Mouse (Mus musculus) thymus, adult 2 months (tissue): ENCODE data around the gene Igsf21. TPM values are rescaled to one million over a fixed set of nuclear protein-coding genes. Genes with fewer than 3 reads are reported as not detected.

ENCODE experiments used
- DNase-seq: peaks from one replicate; pipeline ENCODE4 v3.0.0; 2021
- H3K27ac ChIP-seq: fragments of 200-500 bp; 2 replicates; pipeline ENCODE4 v1.5.1; 2012; ENCODE audit warnings: low read length, control low read depth; ENCODE audit not compliant: control insufficient read depth, insufficient read depth
- H3K27me3 ChIP-seq: fragments of 200-500 bp; 2 replicates; pipeline ENCODE4 v1.6.1; 2012; ENCODE audit warnings: mild to moderate bottlenecking, low read length, moderate library complexity, mixed read lengths; ENCODE audit not compliant: control insufficient read depth, insufficient read depth
- H3K36me3 ChIP-seq: fragments of 200-500 bp; 2 replicates; pipeline ENCODE4 v1.6.1; 2012; ENCODE audit warnings: mild to moderate bottlenecking, low read length, moderate library complexity; ENCODE audit not compliant: control insufficient read depth, insufficient read depth
- H3K4me1 ChIP-seq: fragments of 200-500 bp; replicated peaks from 2 replicates; pipeline ENCODE4 v1.6.1; 2012; ENCODE audit warnings: low read length; ENCODE audit not compliant: control insufficient read depth, insufficient read depth
- H3K4me3 ChIP-seq: fragments of 200-500 bp; 2 replicates; pipeline ENCODE4 v1.5.1; 2012; ENCODE audit warnings: mild to moderate bottlenecking, low read length, control low read depth, moderate library complexity; ENCODE audit not compliant: control insufficient read depth, insufficient read depth
- CTCF ChIP-seq: fragments of 200-500 bp; IDR thresholded peaks from 2 replicates; pipeline ENCODE4 v1.5.1; 2012; ENCODE audit warnings: mild to moderate bottlenecking, control low read depth, low read length, moderate library complexity, borderline replicate concordance; ENCODE audit not compliant: control insufficient read depth, poor library complexity, insufficient read depth; ENCODE audit errors: extremely low read depth
- POLR2A ChIP-seq: fragments of 200-500 bp; IDR thresholded peaks from 2 replicates; pipeline ENCODE4 v1.6.1; 2012; ENCODE audit warnings: mild to moderate bottlenecking, low read length, control low read depth, moderate library complexity; ENCODE audit not compliant: control insufficient read depth, poor library complexity, insufficient read depth; ENCODE audit errors: extremely low read depth
- WGBS: fragments of 180-500 bp; shearing (Covaris S2); methylation state at CpG from one replicate; pipeline ENCODE4 v1.1.7; 2018; 5-methylcytosine and 5-hydroxymethylcytosine counted together
- polyA plus RNA-seq: library from polyadenylated mRNA; depleted of rRNA; stranded (reverse); fragments of >200 nt; gene quantifications from 2 replicates; pipeline ENCODE4 v1.2.3, GENCODE M21; 2012

Gene Igsf21
- polyA plus RNA-seq, 1 experiment: 1.0 TPM

GRCm38 (mm10) chr4:140203696-140204272 is 42.8 kb downstream of the Igsf21 start:
- TF ChIP-seq POLR2A: no peak
- no peak for TF ChIP-seq CTCF
- no peak overlapping the region for H3K27ac ChIP-seq
- no peak for DNase-seq
- WGBS: 93% methylated on average over 12 of the region's 12 CpGs
- H3K4me3 ChIP-seq: no peak overlapping the region
- H3K27me3 ChIP-seq: no peaks in the 10 kb centered on the region
- no peaks in the 10 kb centered on the region for H3K36me3 ChIP-seq
- peaks cover 6% of the 10 kb centered on the region; the same call in 1 of the 2 replicates for H3K4me1 ChIP-seq

- DNase-seq: no peak
Measured at GRCm38 (mm10) chr4:140202196-140202595, 44.4 kb downstream of the Igsf21 start.

GRCm38 (mm10) chr4:140200296-140200695 is 46.3 kb downstream of the Igsf21 start:
- Histone ChIP-seq H3K27ac (no peak overlapping the region), H3K4me1 (peaks cover 6% of the 10 kb centered on the region; the same call in 1 of the 2 replicates), H3K27me3 (no peaks in the 10 kb centered on the region), H3K36me3 (no peaks in the 10 kb centered on the region), H3K4me3 (no peak overlapping the region)
- 36% methylated on average over 14 of the region's 14 CpGs for WGBS
- DNase-seq: peak; percentile 49
- TF ChIP-seq CTCF (no peak), POLR2A (no peak)

More at GRCm38 (mm10) chr4:140202196-140202595, 44.4 kb downstream of the Igsf21 start:
- TF ChIP-seq CTCF: no peak
- TF ChIP-seq POLR2A: no peak
- Histone ChIP-seq H3K4me3 (no peak overlapping the region), H3K4me1 (peaks cover 6% of the 10 kb centered on the region; the same call in 1 of the 2 replicates), H3K36me3 (no peaks in the 10 kb centered on the region), H3K27me3 (no peaks in the 10 kb centered on the region), H3K27ac (no peak overlapping the region)
- 57% methylated on average over 6 of the region's 6 CpGs for WGBS

DNA sequence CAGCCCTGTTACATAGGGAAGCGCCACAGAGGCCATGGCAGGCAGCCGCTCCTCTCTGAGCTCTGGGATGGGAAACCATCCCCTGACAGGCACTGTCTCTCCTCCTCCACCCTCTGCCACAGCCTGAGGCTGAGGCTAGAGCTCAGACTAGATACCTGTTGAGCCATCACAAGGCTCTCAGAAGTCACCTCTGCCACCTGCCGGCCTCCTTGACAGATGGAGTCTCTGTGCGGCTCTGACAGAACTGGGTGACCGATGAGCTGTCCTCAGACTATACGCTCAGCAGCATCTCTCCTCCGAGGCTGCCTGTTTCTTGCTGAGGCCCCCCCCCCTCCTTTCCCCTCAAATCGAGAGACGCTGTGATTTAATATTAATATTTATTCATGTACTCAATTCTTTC is 49.9 kb downstream of the Igsf21 start:
- TF ChIP-seq POLR2A (no peak), CTCF (no peak)
- no peak for DNase-seq
- H3K27ac ChIP-seq: no peak overlapping the region

GRCm38 (mm10) chr4:140192276-140193002 is 54.1 kb downstream of the Igsf21 start:
- no peak overlapping the region for H3K4me3 ChIP-seq
- WGBS: 90% methylated on average over 18 of the region's 18 CpGs
- TF ChIP-seq CTCF (no peak), POLR2A (no peak)

More for the DNA sequence above, 49.9 kb downstream of the Igsf21 start:
- Histone ChIP-seq H3K4me3 (no peak overlapping the region), H3K27me3 (no peaks in the 10 kb centered on the region), H3K36me3 (no peaks in the 10 kb centered on the region), H3K4me1 (peaks cover 6% of the 10 kb centered on the region; the same call in 1 of the 2 replicates)
- 80% methylated on average over 9 of the region's 9 CpGs for WGBS

DNA sequence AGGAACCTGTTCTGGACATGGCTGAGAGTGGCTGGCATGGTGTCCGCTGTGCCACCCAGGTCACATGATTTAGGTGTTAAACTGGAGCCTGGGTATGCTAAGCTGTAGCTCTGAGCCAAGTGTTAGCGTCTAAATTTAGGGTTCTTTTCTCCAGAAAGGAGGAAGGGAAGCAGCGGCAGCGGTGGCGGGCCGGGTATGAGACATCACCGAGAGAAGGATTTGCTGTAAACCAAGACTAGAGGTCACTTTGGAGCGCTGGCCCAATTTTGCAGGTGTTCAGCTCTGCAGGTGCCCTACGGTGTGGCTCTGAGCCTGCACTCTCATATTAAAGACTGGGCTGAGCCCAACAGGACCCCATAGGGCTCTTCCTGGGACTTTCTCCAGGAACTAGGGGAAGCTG is 57.0 kb downstream of the Igsf21 start:
- H3K4me1 ChIP-seq: no peaks in the 10 kb centered on the region
- DNase-seq: no peak
- TF ChIP-seq POLR2A: no peak
- TF ChIP-seq CTCF: no peak
- H3K36me3 ChIP-seq: no peaks in the 10 kb centered on the region
- 84% methylated on average over 9 of the region's 9 CpGs for WGBS
- H3K4me3 ChIP-seq: no peak overlapping the region
- H3K27ac ChIP-seq: no peak overlapping the region
- H3K27me3 ChIP-seq: no peaks in the 10 kb centered on the region

More at GRCm38 (mm10) chr4:140192276-140193002, 54.1 kb downstream of the Igsf21 start:
- Histone ChIP-seq H3K27me3 (no peaks in the 10 kb centered on the region), H3K27ac (no peak overlapping the region), H3K4me1 (no peaks in the 10 kb centered on the region), H3K36me3 (no peaks in the 10 kb centered on the region)
- no peak for DNase-seq
